Mouse (Mus musculus) heart, postnatal 0 days (tissue): ENCODE measurements at regions not wholly inside any gene's neighbourhood (a gene's known extent, or its start where the extent isn't known, plus 50 kb on each side); places are given as distances from the start of the nearest gene placed in this dataset.

ENCODE experiments used
- CTCF ChIP-seq: IDR thresholded peaks from 2 replicates; pipeline ENCODE4 v1.5.1; 2016; ENCODE audit warnings: antibody characterized with exemption, control low read depth, low read depth
- EP300 ChIP-seq: IDR thresholded peaks from 2 replicates; pipeline ENCODE4 v1.6.1; 2016; ENCODE audit warnings: antibody characterized with exemption, low read depth

DNA sequence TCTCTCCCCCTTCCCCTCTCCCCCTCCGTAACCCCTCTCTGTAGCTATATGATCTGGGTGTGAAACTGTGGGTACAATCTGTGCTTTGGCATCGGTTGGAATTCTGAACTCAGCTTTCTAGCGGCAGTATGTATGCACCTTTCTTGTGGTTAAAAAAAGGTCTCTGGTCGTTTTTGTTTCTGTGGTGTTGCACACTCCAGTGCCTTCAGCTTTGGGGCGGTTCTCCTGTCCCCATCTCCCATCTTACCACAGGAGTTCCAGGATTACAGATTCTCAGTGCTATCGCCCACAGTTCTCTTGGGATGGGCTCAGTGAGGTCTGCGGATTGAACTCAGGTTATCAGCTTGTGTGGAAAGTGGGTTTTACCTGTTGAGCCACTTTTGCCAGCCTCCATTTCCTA, 248.5 kb upstream of the Tnp1 start:
- TF ChIP-seq EP300: no peak
- no peak for TF ChIP-seq CTCF
